Comparison of ENCODE assay signal across 11 mouse cellular contexts in the genomic region with DNA sequence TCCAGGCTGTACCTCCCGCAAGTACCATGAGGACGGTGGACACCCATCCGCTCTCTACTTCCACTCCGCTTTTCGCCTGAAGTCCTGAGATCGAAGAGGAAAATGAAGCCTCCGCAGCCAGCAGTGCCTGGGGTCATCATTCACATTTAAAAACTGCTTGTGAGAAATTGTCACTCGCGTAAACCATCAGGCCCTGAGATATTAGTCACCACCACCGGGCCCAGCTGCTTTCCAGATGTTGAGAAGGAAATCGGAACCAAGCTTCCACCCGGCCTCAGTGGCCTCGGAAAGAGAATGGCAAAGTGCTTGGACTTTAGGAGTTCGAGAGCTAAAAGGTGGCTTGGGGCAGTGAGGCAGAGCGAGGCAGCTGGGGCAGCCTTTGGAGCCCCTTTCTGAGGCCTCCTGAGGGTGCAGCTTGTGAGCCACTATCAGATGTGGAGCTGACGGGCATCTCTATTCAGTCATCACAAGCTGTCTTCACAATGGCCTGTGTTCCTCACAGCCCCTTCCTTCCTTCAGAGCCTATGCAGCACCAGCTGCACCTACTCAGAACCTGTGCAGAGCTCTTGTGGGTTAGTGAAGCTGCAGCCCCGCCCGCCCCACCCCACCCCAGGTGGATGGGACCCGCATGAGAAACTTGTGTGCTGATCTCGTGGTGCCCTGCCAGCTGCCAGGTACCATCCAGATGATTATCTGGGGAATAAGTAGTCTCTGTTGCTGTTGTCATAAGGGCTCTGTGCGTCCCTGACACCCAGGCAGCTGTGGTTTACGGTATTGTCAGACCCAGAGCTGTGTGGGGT. TPM values are rescaled to one million over a fixed set of nuclear protein-coding genes. Genes with fewer than 3 reads are reported as not detected.
DNase-seq lines count a peak whose midpoint lies in the region; ATAC-seq and TF ChIP-seq lines count a peak whose summit lies in the region.
"Had no signal": no experiment of that assay in that cellular context is flagged by ENCODE, and none has a peak within 500 bp of the region (broad histone marks: within the 10 kb centered on the region; RNA-seq: fewer than 3 reads in every experiment).

No protein-coding gene starts in this region.

- 71% methylated on average over 22 of the region's 22 CpGs for WGBS in kidney, adult 2 months
- 59% methylated on average over 22 of the region's 22 CpGs for WGBS in liver, embryonic 13.5 days (ENCODE audit: insufficient replicate concordance)

- peak; percentile 60 for ATAC-seq in liver, embryonic 13.5 days (ENCODE audit: low read depth)
- ATAC-seq in megakaryocyte, adult 5-6 weeks (ENCODE audit: poor library complexity, severe bottlenecking): no peak
- ATAC-seq: forebrain, embryonic 15.5 days had no signal

- no peaks in the 10 kb centered on the region for H3K36me3 ChIP-seq in kidney, adult 2 months (ENCODE audit: control insufficient read depth, insufficient read depth, low read length)
- H3K36me3 ChIP-seq in liver, embryonic 13.5 days: 0 out of 2 replicates have a peak, but pooled peaks cover 5% of the 10 kb centered on the region
- H3K36me3 ChIP-seq: forebrain, embryonic 15.5 days had no signal

- TF ChIP-seq CTCF in kidney, adult 2 months (conservative IDR thresholded peaks at IDR 0.05; ENCODE audit: insufficient read depth, insufficient read length, low read depth, low read length): no peak

- H3K9me3 ChIP-seq in liver, embryonic 13.5 days (replicated peaks): 0 out of 2 replicates have a peak, but pooled peaks cover 7% of the 10 kb centered on the region
- H3K9me3 ChIP-seq: forebrain, embryonic 15.5 days had no signal

- TF ChIP-seq POLR2A in kidney, adult 2 months (IDR thresholded peaks at IDR 0.05; ENCODE audit: low read depth, low read length): no peak

- no peaks in the 10 kb centered on the region for H3K4me1 ChIP-seq in kidney, adult 2 months (ENCODE audit: control insufficient read depth, insufficient read depth, low read length)
- peaks cover 11% of the 10 kb centered on the region; the same call in 1 of the 2 replicates for H3K4me1 ChIP-seq in brown adipose tissue, adult 24 weeks (ENCODE audit: control insufficient read depth, insufficient read depth, insufficient read length, low read length)
- peaks cover 70% of the 10 kb centered on the region for H3K4me1 ChIP-seq in liver, embryonic 13.5 days (replicated peaks)

- no peak overlapping the region for H3K4me3 ChIP-seq in kidney, adult 2 months (ENCODE audit: insufficient read depth, low read depth, low read length)
- H3K4me3 ChIP-seq in brown adipose tissue, adult 24 weeks (ENCODE audit: insufficient read depth, low read depth, low read length): no peak overlapping the region
- H3K4me3 ChIP-seq in liver, embryonic 13.5 days (replicated peaks): peak overlapping the region; percentile 30
- H3K4me3 ChIP-seq: forebrain, embryonic 15.5 days had no signal

- peak overlapping the region; percentile 66 for H3K9ac ChIP-seq in liver, embryonic 13.5 days
- H3K9ac ChIP-seq: forebrain, embryonic 15.5 days had no signal

- peak overlapping the region; percentile 64 for H3K27ac ChIP-seq in kidney, adult 2 months (ENCODE audit: insufficient read depth, low read depth, low read length)
- peak overlapping the region; percentile 71 for H3K27ac ChIP-seq in brown adipose tissue, adult 24 weeks (replicated peaks; ENCODE audit: low read depth, low read length)
- peak overlapping the region; percentile 96 for H3K27ac ChIP-seq in liver, embryonic 13.5 days
- H3K27ac ChIP-seq: forebrain, embryonic 15.5 days had no signal

- H3K27me3 ChIP-seq in kidney, adult 2 months (replicated peaks; ENCODE audit: control insufficient read depth, insufficient read depth, low read length): no peaks in the 10 kb centered on the region
- H3K27me3 ChIP-seq in liver, embryonic 13.5 days: no peaks in the 10 kb centered on the region
- H3K27me3 ChIP-seq: forebrain, embryonic 15.5 days had no signal

- no peak for DNase-seq in kidney, adult 2 months
- no peak for DNase-seq in kidney, postnatal 14 days
- DNase-seq in liver, embryonic 13.5 days: peak; percentile 24
- peak; percentile 61 to 64 for DNase-seq in thymus, postnatal 10 days (ENCODE audit: low spot score in 2 of 2)
- no peak for DNase-seq in spleen, adult 18-20 months
- DNase-seq in adrenal gland, adult 8-10 months: no peak
- DNase-seq: adrenal gland, postnatal 14 days; lung, postnatal 14 days had no signal

- peak overlapping the region; percentile 66 for H3K4me2 ChIP-seq in liver, embryonic 13.5 days
- H3K4me2 ChIP-seq: forebrain, embryonic 15.5 days had no signal

RNA-seq across cellular contexts. Expression of a gene that starts 39.5 kb away (rescaled TPM):
- polyA plus RNA-seq in kidney, adult 2 months (2012; rRNA removed): 3.3 and 4.1 TPM in 2 replicates
- polyA plus RNA-seq in brown adipose tissue, adult 24 weeks (2012; ENCODE audit: insufficient read depth, insufficient read length, missing spikeins): 2.4 and 4.0 TPM in 2 replicates
- polyA plus RNA-seq in liver, embryonic 13.5 days (2015; fragmentation: Nextera tagmentation; extraction: Ambion mirVana): 1.0 and 1.1 TPM in 2 replicates
- total RNA-seq in megakaryocyte, adult 5-6 weeks (2015): not detected in 2 replicates
- total RNA-seq in megakaryocyte, adult 5-6 weeks (2017): not detected in 2 replicates
- total RNA-seq in adrenal gland, adult 8-10 months (2022): 10 to 100 TPM in 2 of 4 experiments, 1 to 10 TPM in 2; 5.6 to 11.6 (median 10.1) TPM

RNA-seq across cellular contexts. Expression of a gene that starts 42.3 kb away (rescaled TPM):
- 3.2 and 4.1 TPM in 2 replicates for polyA plus RNA-seq in kidney, adult 2 months (2012; rRNA removed)
- 3.6 and 5.4 TPM in 2 replicates for polyA plus RNA-seq in brown adipose tissue, adult 24 weeks (2012; ENCODE audit: insufficient read depth, insufficient read length, missing spikeins)
- 1.9 and 2.2 TPM in 2 replicates for polyA plus RNA-seq in liver, embryonic 13.5 days (2015; fragmentation: Nextera tagmentation; extraction: Ambion mirVana)
- 147 and 166 TPM in 2 replicates for total RNA-seq in megakaryocyte, adult 5-6 weeks (2015)
- 63.8 and 71.2 TPM in 2 replicates for total RNA-seq in megakaryocyte, adult 5-6 weeks (2017)
- 10 to 100 TPM in 2 of 4 experiments, 1 to 10 TPM in 2; 6.7 to 13.4 (median 10.1) TPM for total RNA-seq in adrenal gland, adult 8-10 months (2022)

Comparison
In these comparisons a context has a peak if more than half of its experiments do, and no peak if none do; other contexts are left out.
1. DNase-seq: peak in liver, embryonic 13.5 days (single experiment) and thymus, postnatal 10 days (2 of 2); none in kidney, adult 2 months (single experiment), kidney, postnatal 14 days (single experiment), spleen, adult 18-20 months (0 of 2) and adrenal gland, adult 8-10 months (single experiment).
2. Peak in every context shown above with its lines, with median percentiles within 50 percentile points of each other: H3K27ac ChIP-seq.